Mouse (Mus musculus) limb, embryonic 11.5 days (tissue): ENCODE measurements around the gene Pbx2. TPM values are rescaled to one million over a fixed set of nuclear protein-coding genes. Genes with fewer than 3 reads are reported as not detected.

Experiments
- ATAC-seq: fragments of 200-750 bp; cut with Nextera tagmentation; 2 replicates; pipeline ENCODE4 v1.8.0; 2017; ENCODE audit warnings: low read depth; ENCODE audit not compliant: insufficient number of reproducible peaks, low FRiP score, low TSS enrichment
- DNase-seq: peaks from one replicate; pipeline ENCODE4 v3.0.0-alpha.2; 2015; ENCODE audit warnings: low spot score
- H3K27ac ChIP-seq: fragments of 300-500 bp; sonication (generic); replicated peaks from 2 replicates; pipeline ENCODE4 v1.5.1; 2014; ENCODE audit warnings: low read depth, mild to moderate bottlenecking, low read length
- H3K27me3 ChIP-seq: fragments of 300-500 bp; sonication (generic); 2 replicates; pipeline ENCODE4 v1.6.1; 2014; ENCODE audit warnings: mild to moderate bottlenecking, low read length, mixed read lengths; ENCODE audit not compliant: control insufficient read depth, insufficient read depth
- H3K36me3 ChIP-seq: fragments of 300-500 bp; sonication (generic); 2 replicates; pipeline ENCODE4 v1.6.1; 2014; ENCODE audit warnings: mild to moderate bottlenecking, low read length, moderate library complexity, mixed read lengths; ENCODE audit not compliant: control insufficient read depth, insufficient read depth
- H3K4me1 ChIP-seq: fragments of 300-500 bp; sonication (generic); 2 replicates; pipeline ENCODE4 v1.6.1; 2014; ENCODE audit warnings: low read length, mixed read lengths; ENCODE audit not compliant: control insufficient read depth, insufficient read depth
- H3K4me2 ChIP-seq: fragments of 300-500 bp; sonication (generic); 2 replicates; pipeline ENCODE4 v1.6.1; 2014; ENCODE audit warnings: low read depth, mild to moderate bottlenecking, moderate library complexity; ENCODE audit not compliant: severe bottlenecking
- H3K4me3 ChIP-seq: fragments of 300-500 bp; sonication (generic); 2 replicates; pipeline ENCODE4 v1.5.1; 2014; ENCODE audit warnings: low read depth, low read length
- H3K9ac ChIP-seq: fragments of 300-500 bp; sonication (generic); 2 replicates; pipeline ENCODE4 v1.6.1; 2014; ENCODE audit warnings: mild to moderate bottlenecking, low read length
- H3K9me3 ChIP-seq: fragments of 300-500 bp; sonication (generic); 2 replicates; pipeline ENCODE4 v1.6.1; 2016; ENCODE audit warnings: low read length; ENCODE audit not compliant: control insufficient read depth
- WGBS: fragments of 180-500 bp; shearing (Covaris S2); extraction: QIAGEN DNeasy Blood & Tissue Kit; methylation state at CpG from one replicate; pipeline ENCODE4 v1.1.7; 2014; 5-methylcytosine and 5-hydroxymethylcytosine counted together
- polyA plus RNA-seq: library from polyadenylated mRNA; unstranded; fragments of >200 nt; fragmentation: Nextera tagmentation; extraction: Ambion mirVana; gene quantifications from 2 replicates; pipeline ENCODE4 v1.2.1, GENCODE M21; 2014

Gene Pbx2
- polyA plus RNA-seq, 1 experiment from 2014 or later = 22.0 TPM

DNA sequence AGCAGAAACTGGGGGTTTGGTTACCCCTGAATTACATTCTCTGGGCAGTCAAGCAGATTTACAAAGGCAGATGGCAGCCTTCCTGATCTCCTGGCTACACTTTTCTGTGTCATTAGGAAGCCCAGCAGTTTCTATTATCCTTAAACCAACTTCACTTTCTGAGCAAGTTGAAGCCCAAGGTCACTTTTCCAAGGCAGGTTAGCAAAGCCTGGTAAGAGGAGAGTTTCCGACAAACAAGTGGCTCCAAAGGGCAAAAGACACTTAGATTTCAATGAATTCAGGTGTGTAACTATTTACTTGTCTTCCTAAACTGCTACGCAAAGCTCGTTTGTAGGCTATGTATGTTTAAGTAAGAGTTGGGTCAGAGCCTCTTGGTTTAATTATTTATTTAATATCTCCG is 52.3 kb downstream of the Pbx2 start:
- no peak overlapping the region for H3K27ac ChIP-seq
- no peak overlapping the region for H3K4me2 ChIP-seq
- H3K27me3 ChIP-seq = no peaks in the 10 kb centered on the region
- no peak overlapping the region for H3K9ac ChIP-seq
- H3K9me3 ChIP-seq = no peaks in the 10 kb centered on the region
- 94% methylated on average over 4 of the region's 4 CpGs for WGBS
- no peaks in the 10 kb centered on the region for H3K36me3 ChIP-seq
- DNase-seq (no peak), ATAC-seq (no peak)
- H3K4me1 ChIP-seq = peaks cover 17% of the 10 kb centered on the region
- no peak overlapping the region for H3K4me3 ChIP-seq

DNA sequence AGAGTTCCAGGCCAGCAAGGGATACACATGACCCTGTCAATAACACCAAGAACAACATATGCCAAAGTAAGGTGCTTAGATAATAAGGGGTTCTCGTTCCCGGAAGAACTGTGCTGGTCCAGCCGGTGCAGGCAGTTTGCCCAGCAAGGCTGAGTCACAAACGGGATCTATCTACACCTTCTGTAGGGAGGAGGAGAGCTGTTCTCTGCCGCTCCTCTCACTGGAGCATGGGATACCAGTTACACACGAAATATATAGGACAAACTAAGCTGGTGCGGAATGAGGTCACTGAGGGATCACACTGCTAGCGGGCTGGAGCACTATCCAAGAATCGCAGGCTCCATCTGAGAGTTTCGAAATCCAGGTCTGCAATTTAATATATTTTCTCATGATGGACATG is 52.9 kb downstream of the Pbx2 start:
- ATAC-seq (no peak), DNase-seq (no peak)
- no peaks in the 10 kb centered on the region for H3K36me3 ChIP-seq
- H3K27me3 ChIP-seq = no peaks in the 10 kb centered on the region
- peaks cover 17% of the 10 kb centered on the region for H3K4me1 ChIP-seq
- H3K27ac ChIP-seq = no peak overlapping the region
- H3K4me2 ChIP-seq = no peak overlapping the region
- H3K9me3 ChIP-seq = no peaks in the 10 kb centered on the region
- 82% methylated on average over 10 of the region's 10 CpGs for WGBS
- H3K4me3 ChIP-seq = no peak overlapping the region
- no peak overlapping the region for H3K9ac ChIP-seq

DNA sequence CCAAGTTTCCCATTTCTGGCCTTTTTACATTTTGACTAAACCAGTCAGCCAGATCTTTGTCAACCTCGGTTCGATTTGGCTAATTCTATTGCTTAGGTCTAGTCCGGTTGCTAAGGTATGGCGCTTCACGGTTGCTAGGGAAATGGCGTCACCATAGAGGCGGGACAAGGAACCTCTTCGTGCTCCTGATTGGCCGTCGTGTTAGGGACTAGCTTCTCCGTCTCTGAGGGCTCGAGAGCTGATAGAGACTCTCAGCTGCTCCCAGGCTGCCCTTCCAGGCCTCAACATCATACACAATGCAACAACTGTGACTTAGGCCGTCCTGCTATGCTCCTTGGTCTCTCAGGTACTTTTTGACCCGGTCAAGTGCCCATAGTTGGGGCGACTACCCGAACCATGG is 53.5 kb downstream of the Pbx2 start, which contains the start of gene Fkbpl:
TSS of gene Fkbpl (plus strand) at position 157 of the 400 bp plus-strand sequence.
- no peaks in the 10 kb centered on the region for H3K27me3 ChIP-seq
- peak; percentile 97 for DNase-seq
- H3K9me3 ChIP-seq = no peaks in the 10 kb centered on the region
- peak within 1 kb of the TSS; percentile 38 for H3K4me2 ChIP-seq
- H3K27ac ChIP-seq = 0 out of 2 replicates have a peak within 1 kb of the TSS, but pooled peaks have one; percentile 30
- peak within 1 kb of the TSS; percentile 57 for H3K9ac ChIP-seq
- H3K4me3 ChIP-seq = peak within 1 kb of the TSS; percentile 55
- H3K4me1 ChIP-seq = peaks cover 17% of the 10 kb centered on the region
- 0 out of 2 replicates have a peak, but pooled peaks cover 2% of the 10 kb centered on the region for H3K36me3 ChIP-seq
- WGBS = under 1% methylated on average over 16 of the region's 16 CpGs
- peak; percentile 59 for ATAC-seq

DNA sequence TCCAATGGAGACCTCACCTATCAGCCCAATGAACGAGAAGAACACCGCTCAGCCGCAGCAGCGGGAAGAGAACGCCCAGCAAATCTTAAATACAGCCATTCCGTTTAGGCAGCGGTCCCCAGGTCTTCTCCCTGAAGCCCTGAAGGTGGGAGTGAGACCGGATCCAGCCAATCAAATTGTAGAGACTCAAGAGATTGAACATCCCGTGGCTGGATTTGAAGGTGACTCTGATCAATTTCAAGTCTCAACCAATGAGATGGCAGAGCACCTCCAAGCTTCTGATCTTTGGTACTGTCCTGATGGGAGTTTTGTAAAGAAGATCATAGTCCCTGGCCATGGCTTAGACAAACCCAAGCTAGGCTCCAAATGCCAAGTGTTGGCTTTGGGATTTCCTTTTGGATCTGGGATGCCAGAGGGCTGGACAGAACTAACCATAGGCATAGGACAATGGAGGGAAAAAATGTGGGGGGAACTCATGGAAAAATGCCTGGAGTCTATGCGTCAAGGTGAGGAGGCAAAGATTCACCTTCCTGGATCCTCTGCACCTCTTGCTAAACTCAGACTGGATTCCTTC is 54.3 kb downstream of the Pbx2 start:
- H3K4me1 ChIP-seq = peaks cover 17% of the 10 kb centered on the region
- WGBS = 46% methylated on average over 10 of the region's 10 CpGs
- peak overlapping the region; percentile 38 for H3K4me2 ChIP-seq
- no peak overlapping the region for H3K27ac ChIP-seq
- H3K27me3 ChIP-seq = no peaks in the 10 kb centered on the region
- no peak overlapping the region for H3K9ac ChIP-seq
- DNase-seq = no peak
- H3K4me3 ChIP-seq = peak overlapping the region; percentile 55
- H3K9me3 ChIP-seq = no peaks in the 10 kb centered on the region
- peaks cover 6% of the 10 kb centered on the region; the same call in 1 of the 2 replicates for H3K36me3 ChIP-seq
- no peak for ATAC-seq

DNA sequence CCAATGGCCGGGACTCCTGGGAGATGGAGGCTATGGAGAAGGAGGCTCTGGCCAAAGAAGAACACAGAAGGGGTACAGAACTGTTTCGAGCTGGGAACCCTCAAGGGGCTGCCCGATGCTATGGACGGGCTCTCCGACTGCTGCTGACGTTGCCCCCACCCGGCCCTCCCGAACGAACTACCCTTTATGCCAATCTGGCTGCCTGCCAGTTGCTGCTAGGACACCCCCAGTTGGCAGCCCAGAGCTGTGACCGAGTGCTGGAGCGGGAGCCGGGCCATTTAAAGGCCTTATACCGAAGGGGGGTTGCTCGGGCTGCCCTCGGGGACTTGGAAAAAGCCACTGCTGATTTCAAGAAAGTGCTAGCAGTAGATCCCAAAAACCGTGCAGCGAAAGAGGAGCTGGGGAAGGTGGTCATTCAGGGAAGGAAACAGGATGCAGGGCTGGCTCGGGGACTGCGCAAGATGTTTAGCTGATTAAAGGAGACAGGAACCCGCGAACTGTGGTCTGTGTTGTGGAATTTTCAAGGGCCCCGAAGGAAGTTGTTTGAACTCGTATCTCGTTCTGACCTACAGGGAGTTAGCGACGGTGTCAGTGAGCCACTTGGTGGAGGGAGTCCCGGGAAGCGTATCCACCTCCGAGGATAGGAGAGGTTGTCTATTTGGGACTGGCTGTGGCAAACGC is 54.9 kb downstream of the Pbx2 start:
- H3K4me1 ChIP-seq = peaks cover 12% of the 10 kb centered on the region
- peaks cover 9% of the 10 kb centered on the region for H3K36me3 ChIP-seq
- DNase-seq = no peak
- no peaks in the 10 kb centered on the region for H3K9me3 ChIP-seq
- no peak overlapping the region for H3K9ac ChIP-seq
- no peak overlapping the region for H3K27ac ChIP-seq
- no peak overlapping the region; the same call in 1 of the 2 replicates for H3K4me2 ChIP-seq
- ATAC-seq = no peak
- H3K4me3 ChIP-seq = no peak overlapping the region
- no peaks in the 10 kb centered on the region for H3K27me3 ChIP-seq
- whole genome bisulfite sequencing = 90% methylated on average over 30 of the region's 30 CpGs

Other genes starting within 250 kb of the Pbx2 start
- not detected in 2 replicates for gene Btnl2, start 236.4 kb upstream of the Pbx2 start, polyA plus RNA-seq
- gene Btnl1, start 214.1 kb upstream of the Pbx2 start, polyA plus RNA-seq = not detected in 2 replicates
- gene BC051142, start 192.4 kb upstream of the Pbx2 start, polyA plus RNA-seq = 0.70 and 0.73 TPM in 2 replicates
- not detected in 2 replicates for gene Btnl4, start 113.9 kb upstream of the Pbx2 start, polyA plus RNA-seq
- not detected in 2 replicates for gene Btnl6, start 73.9 kb upstream of the Pbx2 start, polyA plus RNA-seq
- 5.2 and 7.7 TPM in 2 replicates for gene Notch4, start 27.0 kb upstream of the Pbx2 start, polyA plus RNA-seq
- 4.0 and 4.7 TPM in 2 replicates for gene Gpsm3, start 1.5 kb upstream of the Pbx2 start, polyA plus RNA-seq
- 1.3 and 2.7 TPM in 2 replicates for gene Ager, start 6.6 kb downstream of the Pbx2 start, polyA plus RNA-seq
- gene Rnf5, start 12.4 kb downstream of the Pbx2 start, polyA plus RNA-seq = 111 TPM in 2 replicates
- gene Agpat1, start 13.0 kb downstream of the Pbx2 start, polyA plus RNA-seq = 58.2 and 74.8 TPM in 2 replicates
- 2.8 and 3.5 TPM in 2 replicates for gene Egfl8, start 24.7 kb downstream of the Pbx2 start, polyA plus RNA-seq
- gene Ppt2, start 37.2 kb downstream of the Pbx2 start, polyA plus RNA-seq = 24.8 and 26.1 TPM in 2 replicates
- 0.17 and 0.20 TPM in 2 replicates for gene Prrt1, start 38.3 kb downstream of the Pbx2 start, polyA plus RNA-seq
- gene Fkbpl, start 53.5 kb downstream of the Pbx2 start, polyA plus RNA-seq = 13.1 and 19.3 TPM in 2 replicates
- 63.4 and 71.4 TPM in 2 replicates for gene Atf6b, start 55.9 kb downstream of the Pbx2 start, polyA plus RNA-seq
- gene Tnxb, start 79.3 kb downstream of the Pbx2 start, polyA plus RNA-seq = not detected in 2 replicates
- gene C4b, start 152.6 kb downstream of the Pbx2 start, polyA plus RNA-seq = not detected in 2 replicates
- gene Cyp21a1, start 213.3 kb downstream of the Pbx2 start, polyA plus RNA-seq = not detected in 2 replicates
- gene Stk19, start 245.7 kb downstream of the Pbx2 start, polyA plus RNA-seq = 20.5 and 21.2 TPM in 2 replicates
- 72.4 and 74.6 TPM in 2 replicates for gene Dxo, start 245.8 kb downstream of the Pbx2 start, polyA plus RNA-seq